Mouse (Mus musculus): ENCODE results near the gene Foxi2. TPM values are rescaled to one million over a fixed set of nuclear protein-coding genes. Genes with fewer than 3 reads are reported as not detected.
A peak's percentile ranks its signal among the peaks of the same experiment; 100 is the strongest.

Foxi2 gene
- total and polyA plus RNA-seq, 2 experiments from 2014 or later: not detected

DNA sequence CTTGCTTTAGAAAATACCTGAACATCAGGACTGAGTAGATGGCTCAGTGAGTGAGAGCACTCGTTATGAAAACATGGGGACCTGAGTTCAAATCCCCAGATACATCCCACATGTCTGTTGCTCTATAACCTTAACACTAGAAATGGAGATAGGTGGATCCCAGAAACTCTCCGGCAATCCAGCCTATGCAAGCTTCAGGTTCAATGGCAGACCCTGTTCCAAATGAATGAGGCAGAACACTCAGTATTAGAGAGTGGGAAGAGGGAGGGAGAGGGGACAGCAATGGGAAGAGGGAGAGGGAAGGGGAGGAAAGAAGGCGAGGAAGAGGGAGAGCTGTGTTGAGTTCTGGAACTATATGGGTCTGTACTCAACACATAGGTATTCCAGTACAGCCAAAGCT lies 41.2 kb downstream of the Foxi2 start:
- Histone ChIP-seq H3K4me3 (ENCODE audit: low read depth, low read length) (no peak overlapping the region), H3K36me3 (ENCODE audit: insufficient read depth, low read length) (no peaks in the 10 kb centered on the region), H3K9me3 (ENCODE audit: low read length) (no peaks in the 10 kb centered on the region), H3K9ac (replicated peaks; ENCODE audit: low read length, poor library complexity, severe bottlenecking) (no peak overlapping the region), H3K4me1 (ENCODE audit: insufficient read depth, low read length) (no peaks in the 10 kb centered on the region), H3K27me3 (ENCODE audit: insufficient read depth, low read length) (no peaks in the 10 kb centered on the region), H3K4me2 (ENCODE audit: low read depth, low read length, poor library complexity, severe bottlenecking) (no peak overlapping the region), H3K27ac (ENCODE audit: low read depth, low read length) (no peak overlapping the region)
- TF ChIP-seq CTCF (IDR thresholded peaks at IDR 0.05): no peak
- whole genome bisulfite sequencing: 92% methylated on average over 3 of the region's 3 CpGs
- no peak for DNase-seq (ENCODE audit: low spot score)
- no peak for ATAC-seq (ENCODE audit: low FRiP score)

DNA sequence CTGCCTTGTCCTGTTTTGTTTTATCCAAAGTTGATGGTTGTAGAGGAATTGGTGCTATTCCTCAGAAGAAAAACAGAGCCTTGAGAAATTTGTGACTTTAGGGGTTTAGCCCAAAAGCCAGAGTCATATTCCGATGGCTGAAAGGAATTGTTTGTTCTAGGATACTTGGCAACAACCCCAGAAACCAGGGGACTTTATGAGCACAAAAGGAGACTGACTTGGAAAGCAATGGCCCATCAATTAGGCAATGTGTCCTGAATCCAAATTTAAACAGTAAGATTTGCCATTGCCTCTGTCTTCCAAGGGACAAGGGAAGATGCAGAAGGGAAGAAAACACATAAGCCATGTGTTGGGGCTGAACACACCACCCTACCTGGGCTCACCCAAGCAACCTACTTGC lies 42.3 kb downstream of the Foxi2 start:
- H3K27me3 ChIP-seq (ENCODE audit: insufficient read depth, low read length): no peaks in the 10 kb centered on the region
- no peak overlapping the region for H3K27ac ChIP-seq (ENCODE audit: low read depth, low read length)
- no peak overlapping the region for H3K4me3 ChIP-seq (ENCODE audit: low read depth, low read length)
- 40% methylated on average over 1 of the region's 1 CpGs for WGBS
- no peaks in the 10 kb centered on the region for H3K36me3 ChIP-seq (ENCODE audit: insufficient read depth, low read length)
- no peaks in the 10 kb centered on the region for H3K9me3 ChIP-seq (ENCODE audit: low read length)
- no peak overlapping the region for H3K9ac ChIP-seq (replicated peaks; ENCODE audit: low read length, poor library complexity, severe bottlenecking)
- H3K4me2 ChIP-seq (ENCODE audit: low read depth, low read length, poor library complexity, severe bottlenecking): no peak overlapping the region
- no peak for ATAC-seq (ENCODE audit: low FRiP score)
- no peaks in the 10 kb centered on the region for H3K4me1 ChIP-seq (ENCODE audit: insufficient read depth, low read length)
- DNase-seq (ENCODE audit: low spot score): peak; percentile 64
- TF ChIP-seq CTCF (IDR thresholded peaks at IDR 0.05): no peak

DNA sequence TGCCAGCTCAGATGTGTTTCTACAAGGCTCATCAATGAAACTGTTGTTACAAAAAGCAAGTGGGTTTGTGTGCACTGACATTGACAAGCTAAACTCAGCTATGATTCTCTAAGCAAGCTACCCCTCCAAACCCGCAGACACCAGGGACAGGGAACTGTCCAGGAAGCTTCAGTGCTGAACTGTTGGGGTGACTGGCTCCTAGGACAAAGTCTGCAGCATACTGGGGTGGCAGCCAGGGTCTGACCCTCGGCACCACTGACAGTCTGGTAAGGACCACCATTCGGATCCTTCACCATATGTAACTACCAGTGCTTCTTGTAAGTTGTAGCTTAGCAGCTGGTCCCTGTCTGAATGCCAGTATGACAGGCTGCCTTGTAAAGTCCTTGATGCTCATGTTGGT lies 43.6 kb downstream of the Foxi2 start:
- no peak for TF ChIP-seq CTCF (IDR thresholded peaks at IDR 0.05)
- DNase-seq (ENCODE audit: low spot score): no peak
- no peaks in the 10 kb centered on the region for H3K36me3 ChIP-seq (ENCODE audit: insufficient read depth, low read length)
- no peak overlapping the region for H3K4me2 ChIP-seq (ENCODE audit: low read depth, low read length, poor library complexity, severe bottlenecking)
- H3K4me3 ChIP-seq (ENCODE audit: low read depth, low read length): no peak overlapping the region
- no peaks in the 10 kb centered on the region for H3K27me3 ChIP-seq (ENCODE audit: insufficient read depth, low read length)
- H3K9ac ChIP-seq (replicated peaks; ENCODE audit: low read length, poor library complexity, severe bottlenecking): no peak overlapping the region
- WGBS: 60% methylated on average over 3 of the region's 3 CpGs
- H3K9me3 ChIP-seq (ENCODE audit: low read length): no peaks in the 10 kb centered on the region
- H3K27ac ChIP-seq (ENCODE audit: low read depth, low read length): no peak overlapping the region
- no peaks in the 10 kb centered on the region for H3K4me1 ChIP-seq (ENCODE audit: insufficient read depth, low read length)
- no peak for ATAC-seq (ENCODE audit: low FRiP score)

Other genes starting within 250 kb of the Foxi2 start
- 0.66 TPM in 1 of 2 replicates, not detected in the other for gene Nps, start 151.6 kb upstream of the Foxi2 start, total RNA-seq (2014; rRNA removed)
- 0.63 TPM in 1 of 2 replicates, not detected in the other for gene Nps, start 151.6 kb upstream of the Foxi2 start, polyA plus RNA-seq (2015; fragmentation: Nextera tagmentation; extraction: Ambion mirVana)
- not detected in 2 replicates for gene Clrn3, start 118.3 kb downstream of the Foxi2 start, total RNA-seq (2014; rRNA removed)
- gene Clrn3, start 118.3 kb downstream of the Foxi2 start, polyA plus RNA-seq (2015; fragmentation: Nextera tagmentation; extraction: Ambion mirVana): not detected in 2 replicates
- gene Ptpre, start 127.2 kb downstream of the Foxi2 start, total RNA-seq (2014; rRNA removed): 14.2 and 14.6 TPM in 2 replicates
- 7.2 and 9.2 TPM in 2 replicates for gene Ptpre, start 127.2 kb downstream of the Foxi2 start, polyA plus RNA-seq (2015; fragmentation: Nextera tagmentation; extraction: Ambion mirVana)

Data from midbrain, postnatal 0 days (tissue).